Mouse (Mus musculus) forebrain, embryonic 12.5 days (tissue): ENCODE measurements around the gene Ankrd9. TPM values are rescaled to one million over a fixed set of nuclear protein-coding genes. Genes with fewer than 3 reads are reported as not detected.
A peak's percentile ranks its signal among the peaks of the same experiment; 100 is the strongest.

Source experiments
- ATAC-seq: fragments of 200-750 bp; cut with Nextera tagmentation; 2 replicates; pipeline ENCODE4 v1.8.0; 2017; ENCODE audit warnings: moderate TSS enrichment; ENCODE audit not compliant: low FRiP score
- H3K27ac ChIP-seq: fragments of 300-500 bp; sonication (generic); 2 replicates; pipeline ENCODE4 v1.5.1; 2016; ENCODE audit warnings: mild to moderate bottlenecking
- H3K27me3 ChIP-seq: fragments of 300-500 bp; sonication (generic); 2 replicates; pipeline ENCODE4 v1.6.1; 2016; ENCODE audit warnings: mild to moderate bottlenecking
- H3K36me3 ChIP-seq: fragments of 300-500 bp; sonication (generic); replicated peaks from 2 replicates; pipeline ENCODE4 v1.6.1; 2016; ENCODE audit warnings: mild to moderate bottlenecking
- H3K4me1 ChIP-seq: fragments of 300-500 bp; sonication (generic); 2 replicates; pipeline ENCODE4 v1.6.1; 2016
- H3K4me2 ChIP-seq: fragments of 300-500 bp; sonication (generic); 2 replicates; pipeline ENCODE4 v1.6.1; 2016; ENCODE audit warnings: mild to moderate bottlenecking, moderate library complexity
- H3K4me3 ChIP-seq: fragments of 300-500 bp; sonication (generic); replicated peaks from 2 replicates; pipeline ENCODE4 v1.5.1; 2016; ENCODE audit warnings: mild to moderate bottlenecking
- H3K9ac ChIP-seq: fragments of 300-500 bp; sonication (generic); 2 replicates; pipeline ENCODE4 v1.6.1; 2016; ENCODE audit warnings: mild to moderate bottlenecking
- H3K9me3 ChIP-seq: fragments of 300-500 bp; sonication (generic); 2 replicates; pipeline ENCODE4 v1.6.1; 2016
- WGBS: fragments of 180-500 bp; shearing (Covaris S2); methylation state at CpG from one replicate; pipeline ENCODE4 v1.1.7; 2016; 5-methylcytosine and 5-hydroxymethylcytosine counted together
- polyA plus RNA-seq: library from polyadenylated mRNA; unstranded; fragments of >200 nt; fragmentation: Nextera tagmentation; extraction: Ambion mirVana; gene quantifications from 2 replicates; pipeline ENCODE4 v1.2.1, GENCODE M21; 2016

Gene Ankrd9
- polyA plus RNA-seq, 1 experiment from 2014 or later, result 15.0 TPM

- 85% methylated on average over 9 of the region's 9 CpGs for whole genome bisulfite sequencing
- Histone ChIP-seq H3K4me1 (no peaks in the 10 kb centered on the region), H3K36me3 (no peaks in the 10 kb centered on the region), H3K27me3 (no peaks in the 10 kb centered on the region), H3K4me3 (no peak overlapping the region), H3K9ac (no peak overlapping the region), H3K9me3 (no peaks in the 10 kb centered on the region), H3K4me2 (no peak overlapping the region), H3K27ac (no peak overlapping the region)
- ATAC-seq, result no peak
Measured at GRCm38 (mm10) chr12:110985141-110985540, 6.3 kb upstream of the Ankrd9 start.

GRCm38 (mm10) chr12:110984598-110984997, 5.8 kb upstream of the Ankrd9 start:
- H3K9ac ChIP-seq, result no peak overlapping the region
- H3K4me2 ChIP-seq, result no peak overlapping the region
- H3K9me3 ChIP-seq, result no peaks in the 10 kb centered on the region
- no peak overlapping the region for H3K4me3 ChIP-seq
- ATAC-seq, result no peak
- 77% methylated on average over 4 of the region's 4 CpGs for WGBS
- H3K27ac ChIP-seq, result no peak overlapping the region
- no peaks in the 10 kb centered on the region for H3K27me3 ChIP-seq
- no peaks in the 10 kb centered on the region for H3K36me3 ChIP-seq
- H3K4me1 ChIP-seq, result no peaks in the 10 kb centered on the region

GRCm38 (mm10) chr12:110983714-110984113, 4.9 kb upstream of the Ankrd9 start:
- peaks cover 3% of the 10 kb centered on the region; the same call in 1 of the 2 replicates for H3K4me1 ChIP-seq

GRCm38 (mm10) chr12:110983083-110983482, 4.2 kb upstream of the Ankrd9 start:
- WGBS, result 85% methylated on average over 8 of the region's 8 CpGs
- ATAC-seq, result no peak

More at GRCm38 (mm10) chr12:110983714-110984113, 4.9 kb upstream of the Ankrd9 start:
- Histone ChIP-seq H3K27ac (no peak overlapping the region), H3K9ac (no peak overlapping the region), H3K4me3 (no peak overlapping the region), H3K27me3 (no peaks in the 10 kb centered on the region), H3K36me3 (no peaks in the 10 kb centered on the region), H3K4me2 (no peak overlapping the region), H3K9me3 (no peaks in the 10 kb centered on the region)
- ATAC-seq, result no peak
- 93% methylated on average over 8 of the region's 8 CpGs for WGBS

GRCm38 (mm10) chr12:110981736-110982135, 2.9 kb upstream of the Ankrd9 start:
- WGBS, result 92% methylated on average over 3 of the region's 3 CpGs
- no peak for ATAC-seq

More at GRCm38 (mm10) chr12:110983083-110983482, 4.2 kb upstream of the Ankrd9 start:
- Histone ChIP-seq H3K4me1 (peaks cover 7% of the 10 kb centered on the region), H3K27ac (no peak overlapping the region), H3K9me3 (no peaks in the 10 kb centered on the region), H3K4me3 (no peak overlapping the region), H3K4me2 (no peak overlapping the region), H3K9ac (no peak overlapping the region), H3K36me3 (no peaks in the 10 kb centered on the region), H3K27me3 (no peaks in the 10 kb centered on the region)

GRCm38 (mm10) chr12:110979808-110980207, 968 bp upstream of the Ankrd9 start:
- no peak overlapping the region for H3K4me3 ChIP-seq
- no peak for ATAC-seq
- H3K9ac ChIP-seq, result peak overlapping the region; percentile 84; the same call in 1 of the 2 replicates
- H3K9me3 ChIP-seq, result no peaks in the 10 kb centered on the region
- no peak overlapping the region for H3K27ac ChIP-seq
- whole genome bisulfite sequencing, result 92% methylated on average over 3 of the region's 3 CpGs
- peak overlapping the region; percentile 96; the same call in 1 of the 2 replicates for H3K4me2 ChIP-seq
- no peaks in the 10 kb centered on the region for H3K27me3 ChIP-seq
- peaks cover 26% of the 10 kb centered on the region for H3K36me3 ChIP-seq
- peaks cover 13% of the 10 kb centered on the region for H3K4me1 ChIP-seq

More at GRCm38 (mm10) chr12:110981736-110982135, 2.9 kb upstream of the Ankrd9 start:
- Histone ChIP-seq H3K4me3 (no peak overlapping the region), H3K36me3 (peaks cover 7% of the 10 kb centered on the region), H3K9ac (no peak overlapping the region), H3K27me3 (no peaks in the 10 kb centered on the region), H3K4me1 (peaks cover 13% of the 10 kb centered on the region), H3K4me2 (no peak overlapping the region), H3K9me3 (no peaks in the 10 kb centered on the region), H3K27ac (no peak overlapping the region)

GRCm38 (mm10) chr12:110977896-110978606, 789 bp downstream of the Ankrd9 start:
- peak overlapping the region; percentile 84 for H3K9ac ChIP-seq
- H3K36me3 ChIP-seq, result peaks cover 40% of the 10 kb centered on the region
- peak overlapping the region; percentile 68; the same call in 1 of the 2 replicates for H3K27ac ChIP-seq
- H3K27me3 ChIP-seq, result no peaks in the 10 kb centered on the region
- H3K4me1 ChIP-seq, result peaks cover 13% of the 10 kb centered on the region
- H3K4me3 ChIP-seq, result peak overlapping the region; percentile 87
- peak overlapping the region; percentile 96 for H3K4me2 ChIP-seq
- 45% methylated on average over 14 of the region's 14 CpGs for WGBS
- ATAC-seq, result no peak; the same call in 1 of the 2 replicates
- H3K9me3 ChIP-seq, result no peaks in the 10 kb centered on the region

GRCm38 (mm10) chr12:110977345-110977733, 1.5 kb downstream of the Ankrd9 start:
- Histone ChIP-seq H3K4me2 (peak overlapping the region; percentile 96; the same call in 1 of the 2 replicates), H3K36me3 (peaks cover 46% of the 10 kb centered on the region), H3K27ac (no peak overlapping the region), H3K9me3 (no peaks in the 10 kb centered on the region), H3K4me3 (peak overlapping the region; percentile 87; the same call in 1 of the 2 replicates), H3K9ac (0 out of 2 replicates have a peak overlapping the region, but pooled peaks have one; percentile 84), H3K4me1 (peaks cover 13% of the 10 kb centered on the region), H3K27me3 (no peaks in the 10 kb centered on the region)
- no peak for ATAC-seq
- 97% methylated on average over 18 of the region's 18 CpGs for WGBS

GRCm38 (mm10) chr12:110976589-110977344, 2.1 kb downstream of the Ankrd9 start:
- H3K9me3 ChIP-seq, result no peaks in the 10 kb centered on the region
- 93% methylated on average over 59 of the region's 60 CpGs for WGBS
- no peak for ATAC-seq
- no peak overlapping the region; the same call in 1 of the 2 replicates for H3K4me2 ChIP-seq
- H3K4me3 ChIP-seq, result no peak overlapping the region
- H3K9ac ChIP-seq, result no peak overlapping the region
- no peaks in the 10 kb centered on the region for H3K27me3 ChIP-seq
- peaks cover 13% of the 10 kb centered on the region for H3K4me1 ChIP-seq
- peaks cover 46% of the 10 kb centered on the region for H3K36me3 ChIP-seq
- no peak overlapping the region for H3K27ac ChIP-seq

GRCm38 (mm10) chr12:110975838-110976468, 2.9 kb downstream of the Ankrd9 start:
- Histone ChIP-seq H3K9me3 (no peaks in the 10 kb centered on the region), H3K4me1 (peaks cover 13% of the 10 kb centered on the region), H3K27me3 (no peaks in the 10 kb centered on the region), H3K36me3 (peaks cover 47% of the 10 kb centered on the region), H3K4me2 (0 out of 2 replicates have a peak overlapping the region, but pooled peaks have one; percentile 4), H3K27ac (no peak overlapping the region), H3K9ac (peak overlapping the region; percentile 17; the same call in 1 of the 2 replicates), H3K4me3 (no peak overlapping the region)
- no peak for ATAC-seq
- 93% methylated on average over 4 of the region's 4 CpGs for WGBS

- Histone ChIP-seq H3K9me3 (no peaks in the 10 kb centered on the region), H3K4me1 (peaks cover 13% of the 10 kb centered on the region), H3K27me3 (no peaks in the 10 kb centered on the region), H3K27ac (no peak overlapping the region), H3K9ac (peak overlapping the region; percentile 17; the same call in 1 of the 2 replicates), H3K4me2 (no peak overlapping the region), H3K4me3 (no peak overlapping the region), H3K36me3 (peaks cover 53% of the 10 kb centered on the region)
- ATAC-seq, result no peak
- 87% methylated on average over 5 of the region's 5 CpGs for WGBS
Measured at GRCm38 (mm10) chr12:110975385-110975784, 3.5 kb downstream of the Ankrd9 start.

- Histone ChIP-seq H3K4me1 (peaks cover 13% of the 10 kb centered on the region), H3K9ac (no peak overlapping the region), H3K27me3 (no peaks in the 10 kb centered on the region), H3K4me3 (no peak overlapping the region), H3K27ac (no peak overlapping the region), H3K4me2 (no peak overlapping the region), H3K9me3 (no peaks in the 10 kb centered on the region), H3K36me3 (peaks cover 59% of the 10 kb centered on the region)
- 85% methylated on average over 6 of the region's 6 CpGs for WGBS
- ATAC-seq, result no peak
Measured at GRCm38 (mm10) chr12:110974726-110975125, 4.1 kb downstream of the Ankrd9 start.
